Mouse (Mus musculus) thymus, adult 2 months (tissue): Measurements from ENCODE around the gene Atxn7.

Experiments used
- CTCF ChIP-seq: fragments of 200-500 bp; IDR thresholded peaks from 2 replicates; pipeline ENCODE4 v1.5.1; 2012; ENCODE audit warnings: mild to moderate bottlenecking, control low read depth, low read length, moderate library complexity, borderline replicate concordance; ENCODE audit not compliant: control insufficient read depth, poor library complexity, insufficient read depth; ENCODE audit errors: extremely low read depth
- POLR2A ChIP-seq: fragments of 200-500 bp; IDR thresholded peaks from 2 replicates; pipeline ENCODE4 v1.6.1; 2012; ENCODE audit warnings: mild to moderate bottlenecking, low read length, control low read depth, moderate library complexity; ENCODE audit not compliant: control insufficient read depth, poor library complexity, insufficient read depth; ENCODE audit errors: extremely low read depth

DNA sequence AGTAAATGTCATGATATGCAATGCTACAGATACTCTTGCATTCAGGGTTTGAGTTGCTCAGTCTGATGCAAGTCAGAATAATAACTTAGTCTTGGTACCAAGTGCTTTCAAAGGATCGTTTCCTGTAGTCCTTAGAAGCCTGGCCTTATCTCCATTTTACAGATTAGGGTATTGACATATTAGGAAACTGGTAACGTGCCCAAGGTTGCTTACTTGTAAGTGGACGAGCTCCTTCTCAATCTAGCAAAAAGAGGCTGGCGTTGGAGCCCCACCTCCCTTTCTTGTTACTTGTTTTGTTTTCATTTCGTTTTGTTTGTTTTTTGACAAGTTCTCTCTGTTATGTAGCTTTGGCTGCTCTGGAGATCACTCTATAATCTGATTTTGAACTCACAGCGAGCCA lies 48.5 kb downstream of the Atxn7 start:
- TF ChIP-seq CTCF (no peak), POLR2A (no peak)
